Mouse (Mus musculus): ENCODE measurements around the gene Zdhhc4. TPM values are rescaled to one million over a fixed set of nuclear protein-coding genes. Genes with fewer than 3 reads are reported as not detected.

The Zdhhc4 gene
- polyA plus RNA-seq, 1 experiment from 2014 or later = 63.3 TPM

- DNase-seq (ENCODE audit: low spot score) (no peak), ATAC-seq (replicated peaks; ENCODE audit: low FRiP score) (no peak)
- Histone ChIP-seq H3K4me1 (replicated peaks; ENCODE audit: control insufficient read depth, insufficient read depth, low read length) (0 out of 2 replicates have a peak, but pooled peaks cover 2% of the 10 kb centered on the region), H3K9me3 (ENCODE audit: control insufficient read depth, low read length) (no peaks in the 10 kb centered on the region), H3K27ac (ENCODE audit: low read depth, low read length) (no peak overlapping the region), H3K27me3 (replicated peaks; ENCODE audit: control insufficient read depth, insufficient read depth, low read length) (peaks cover 77% of the 10 kb centered on the region), H3K36me3 (ENCODE audit: control insufficient read depth, insufficient read depth, low read length) (no peaks in the 10 kb centered on the region), H3K4me2 (peak overlapping the region; percentile 53), H3K4me3 (ENCODE audit: low read depth, low read length) (peak overlapping the region; percentile 28), H3K9ac (ENCODE audit: low read depth, low read length) (no peak overlapping the region)
- WGBS = 5% methylated on average over 48 of the region's 48 CpGs
Observed at GRCm38 (mm10) chr5:143287774-143288328, 41.2 kb downstream of the Zdhhc4 start.

- ATAC-seq (replicated peaks; ENCODE audit: low FRiP score) = no peak
- Histone ChIP-seq H3K9me3 (ENCODE audit: control insufficient read depth, low read length) (no peaks in the 10 kb centered on the region), H3K9ac (ENCODE audit: low read depth, low read length) (no peak overlapping the region), H3K4me3 (ENCODE audit: low read depth, low read length) (no peak overlapping the region), H3K36me3 (ENCODE audit: control insufficient read depth, insufficient read depth, low read length) (no peaks in the 10 kb centered on the region), H3K27me3 (replicated peaks; ENCODE audit: control insufficient read depth, insufficient read depth, low read length) (peaks cover 53% of the 10 kb centered on the region), H3K4me2 (no peak overlapping the region), H3K27ac (ENCODE audit: low read depth, low read length) (no peak overlapping the region), H3K4me1 (replicated peaks; ENCODE audit: control insufficient read depth, insufficient read depth, low read length) (no peaks in the 10 kb centered on the region)
- no peak for DNase-seq (ENCODE audit: low spot score)
- 40% methylated on average over 6 of the region's 6 CpGs for WGBS
Observed at GRCm38 (mm10) chr5:143284762-143285161, 44.3 kb downstream of the Zdhhc4 start.

- no peak overlapping the region for H3K9ac ChIP-seq (ENCODE audit: low read depth, low read length)
- no peak overlapping the region for H3K4me3 ChIP-seq (ENCODE audit: low read depth, low read length)
- H3K36me3 ChIP-seq (ENCODE audit: control insufficient read depth, insufficient read depth, low read length) = no peaks in the 10 kb centered on the region
- no peaks in the 10 kb centered on the region for H3K4me1 ChIP-seq (replicated peaks; ENCODE audit: control insufficient read depth, insufficient read depth, low read length)
- no peak overlapping the region for H3K27ac ChIP-seq (ENCODE audit: low read depth, low read length)
- ATAC-seq (replicated peaks; ENCODE audit: low FRiP score) = no peak
- H3K9me3 ChIP-seq (ENCODE audit: control insufficient read depth, low read length) = no peaks in the 10 kb centered on the region
- peaks cover 24% of the 10 kb centered on the region for H3K27me3 ChIP-seq (replicated peaks; ENCODE audit: control insufficient read depth, insufficient read depth, low read length)
- 44% methylated on average over 10 of the region's 10 CpGs for WGBS
- no peak for DNase-seq (ENCODE audit: low spot score)
- H3K4me2 ChIP-seq = no peak overlapping the region
Observed at GRCm38 (mm10) chr5:143279247-143279646, 49.8 kb downstream of the Zdhhc4 start.

GRCm38 (mm10) chr5:143275761-143276160 is 53.3 kb downstream of the Zdhhc4 start:
- H3K4me1 ChIP-seq (replicated peaks; ENCODE audit: control insufficient read depth, insufficient read depth, low read length) = no peaks in the 10 kb centered on the region
- ATAC-seq (replicated peaks; ENCODE audit: low FRiP score) (no peak), DNase-seq (ENCODE audit: low spot score) (no peak)
- H3K27ac ChIP-seq (ENCODE audit: low read depth, low read length) = no peak overlapping the region
- H3K9ac ChIP-seq (ENCODE audit: low read depth, low read length) = no peak overlapping the region
- H3K27me3 ChIP-seq (replicated peaks; ENCODE audit: control insufficient read depth, insufficient read depth, low read length) = peaks cover 26% of the 10 kb centered on the region
- H3K4me2 ChIP-seq = no peak overlapping the region
- 42% methylated on average over 5 of the region's 5 CpGs for WGBS
- no peak overlapping the region for H3K4me3 ChIP-seq (ENCODE audit: low read depth, low read length)
- no peaks in the 10 kb centered on the region for H3K36me3 ChIP-seq (ENCODE audit: control insufficient read depth, insufficient read depth, low read length)
- no peaks in the 10 kb centered on the region for H3K9me3 ChIP-seq (ENCODE audit: control insufficient read depth, low read length)

- 86% methylated on average over 16 of the region's 16 CpGs for WGBS
- Histone ChIP-seq H3K4me2 (no peak overlapping the region), H3K27me3 (replicated peaks; ENCODE audit: control insufficient read depth, insufficient read depth, low read length) (peaks cover 19% of the 10 kb centered on the region), H3K36me3 (ENCODE audit: control insufficient read depth, insufficient read depth, low read length) (no peaks in the 10 kb centered on the region), H3K9me3 (ENCODE audit: control insufficient read depth, low read length) (no peaks in the 10 kb centered on the region), H3K9ac (ENCODE audit: low read depth, low read length) (no peak overlapping the region), H3K27ac (ENCODE audit: low read depth, low read length) (no peak overlapping the region), H3K4me3 (ENCODE audit: low read depth, low read length) (no peak overlapping the region), H3K4me1 (replicated peaks; ENCODE audit: control insufficient read depth, insufficient read depth, low read length) (peaks cover 8% of the 10 kb centered on the region)
- no peak for DNase-seq (ENCODE audit: low spot score)
- no peak for ATAC-seq (replicated peaks; ENCODE audit: low FRiP score)
Observed at GRCm38 (mm10) chr5:143272540-143273330, 56.3 kb downstream of the Zdhhc4 start.

GRCm38 (mm10) chr5:143272108-143272507 is 56.9 kb downstream of the Zdhhc4 start:
- no peak for ATAC-seq (replicated peaks; ENCODE audit: low FRiP score)
- WGBS = 55% methylated on average over 3 of the region's 3 CpGs
- Histone ChIP-seq H3K4me3 (ENCODE audit: low read depth, low read length) (no peak overlapping the region), H3K4me2 (no peak overlapping the region), H3K36me3 (ENCODE audit: control insufficient read depth, insufficient read depth, low read length) (no peaks in the 10 kb centered on the region), H3K4me1 (replicated peaks; ENCODE audit: control insufficient read depth, insufficient read depth, low read length) (peaks cover 8% of the 10 kb centered on the region), H3K9ac (ENCODE audit: low read depth, low read length) (no peak overlapping the region), H3K27ac (ENCODE audit: low read depth, low read length) (no peak overlapping the region), H3K27me3 (replicated peaks; ENCODE audit: control insufficient read depth, insufficient read depth, low read length) (peaks cover 19% of the 10 kb centered on the region), H3K9me3 (ENCODE audit: control insufficient read depth, low read length) (no peaks in the 10 kb centered on the region)
- no peak for DNase-seq (ENCODE audit: low spot score)

GRCm38 (mm10) chr5:143271642-143272041 is 57.4 kb downstream of the Zdhhc4 start:
- Histone ChIP-seq H3K9ac (ENCODE audit: low read depth, low read length) (no peak overlapping the region), H3K27ac (ENCODE audit: low read depth, low read length) (no peak overlapping the region), H3K27me3 (replicated peaks; ENCODE audit: control insufficient read depth, insufficient read depth, low read length) (peaks cover 16% of the 10 kb centered on the region), H3K36me3 (ENCODE audit: control insufficient read depth, insufficient read depth, low read length) (no peaks in the 10 kb centered on the region), H3K4me1 (replicated peaks; ENCODE audit: control insufficient read depth, insufficient read depth, low read length) (peaks cover 8% of the 10 kb centered on the region), H3K4me3 (ENCODE audit: low read depth, low read length) (no peak overlapping the region), H3K4me2 (no peak overlapping the region), H3K9me3 (ENCODE audit: control insufficient read depth, low read length) (no peaks in the 10 kb centered on the region)
- WGBS = 60% methylated on average over 6 of the region's 6 CpGs
- ATAC-seq (replicated peaks; ENCODE audit: low FRiP score) = no peak
- no peak for DNase-seq (ENCODE audit: low spot score)

- H3K9me3 ChIP-seq (ENCODE audit: control insufficient read depth, low read length) = no peaks in the 10 kb centered on the region
- H3K27me3 ChIP-seq (replicated peaks; ENCODE audit: control insufficient read depth, insufficient read depth, low read length) = peaks cover 12% of the 10 kb centered on the region
- DNase-seq (ENCODE audit: low spot score) (no peak), ATAC-seq (replicated peaks; ENCODE audit: low FRiP score) (peak; percentile 30; the same call in 1 of the 2 replicates)
- WGBS = 9% methylated on average over 12 of the region's 12 CpGs
- H3K4me3 ChIP-seq (ENCODE audit: low read depth, low read length) = peak overlapping the region; percentile 85
- peak overlapping the region; percentile 79 for H3K9ac ChIP-seq (ENCODE audit: low read depth, low read length)
- no peaks in the 10 kb centered on the region for H3K36me3 ChIP-seq (ENCODE audit: control insufficient read depth, insufficient read depth, low read length)
- peaks cover 8% of the 10 kb centered on the region for H3K4me1 ChIP-seq (replicated peaks; ENCODE audit: control insufficient read depth, insufficient read depth, low read length)
- H3K4me2 ChIP-seq = peak overlapping the region; percentile 89
- no peak overlapping the region for H3K27ac ChIP-seq (ENCODE audit: low read depth, low read length)
Observed at GRCm38 (mm10) chr5:143270151-143270519, 58.9 kb downstream of the Zdhhc4 start.
